Mouse (Mus musculus) kidney, postnatal 36 days (tissue): Measurements from ENCODE around the gene Snx20.

Source experiments
- DNase-seq, 2 experiments: peaks; one replicate each; pipeline ENCODE4 v3.0.0; 2021 to 2022; ENCODE audit warnings: mixed read lengths in 2 of 2

Gene Snx20

GRCm38 (mm10) chr8:88604065-88605038, 31.6 kb downstream of the Snx20 start:
- DNase-seq = peak; percentile 46 to 62

GRCm38 (mm10) chr8:88603446-88603989, 32.4 kb downstream of the Snx20 start:
- no peak for DNase-seq

- DNase-seq = no peak
These were observed 36.4 kb downstream of the Snx20 start for GRCm38 (mm10) chr8:88599491-88599890.

GRCm38 (mm10) chr8:88598578-88598977, 37.4 kb downstream of the Snx20 start:
- no peak for DNase-seq

- no peak for DNase-seq
These were observed 39.9 kb downstream of the Snx20 start for GRCm38 (mm10) chr8:88596042-88596441.

- DNase-seq = no peak
These were observed 42.0 kb downstream of the Snx20 start for GRCm38 (mm10) chr8:88593947-88594346.

- DNase-seq = peak in 1 of 2 experiments; percentile 19
These were observed 45.7 kb downstream of the Snx20 start for GRCm38 (mm10) chr8:88590226-88590625.

- DNase-seq = no peak
These were observed 47.6 kb downstream of the Snx20 start for GRCm38 (mm10) chr8:88588205-88588889.

GRCm38 (mm10) chr8:88583863-88584262, 52.1 kb downstream of the Snx20 start:
- DNase-seq = no peak

GRCm38 (mm10) chr8:88580785-88581184, 55.1 kb downstream of the Snx20 start:
- no peak for DNase-seq

GRCm38 (mm10) chr8:88579668-88580330, 56.1 kb downstream of the Snx20 start:
- DNase-seq = no peak

GRCm38 (mm10) chr8:88579246-88579645, 56.7 kb downstream of the Snx20 start:
- peak; percentile 51 to 72 for DNase-seq

- DNase-seq = no peak
These were observed 57.3 kb downstream of the Snx20 start for GRCm38 (mm10) chr8:88578413-88579175.

GRCm38 (mm10) chr8:88577666-88578065, 58.3 kb downstream of the Snx20 start:
- no peak for DNase-seq
